13 mouse cellular contexts compared by ENCODE assay signal in genomic region chr10:70740095-70740494, GRCm38 (mm10).
DNase-seq lines count a peak whose midpoint lies in the region.
"Had no signal": no experiment of that assay in that cellular context is flagged by ENCODE, and none has a peak within 500 bp of the region (broad histone marks: within the 10 kb centered on the region; RNA-seq: fewer than 3 reads in every experiment).

No protein-coding gene starts in this region.

- DNase-seq in heart, postnatal 10 days = peak; percentile 7 to 20
- no peak for DNase-seq in heart, embryonic 10.5 days (ENCODE audit: low spot score)
- peak; percentile 96 for DNase-seq in retina, postnatal 1 day
- no peak for DNase-seq in retina, embryonic 14.5 days (ENCODE audit: low spot score)
- peak; percentile 32 to 84 for DNase-seq in adrenal gland, adult (ENCODE audit: inconsistent age in 2 of 2, low spot score in 1 of 2)
- peak; percentile 66 for DNase-seq in telencephalon, adult 2 months (ENCODE audit: low read depth, low spot score)
- DNase-seq in urinary bladder, postnatal 36 days (ENCODE audit: low spot score in 2 of 2) = no peak
- DNase-seq: cerebellum, adult 11 months; spleen, adult 18-20 months had no signal

- intact Hi-C loops in heart, postnatal 10 days (cut with DNase I) = no loop called here

- no peaks in the 10 kb centered on the region for H3K9me3 ChIP-seq in heart, embryonic 10.5 days
- H3K9me3 ChIP-seq: forebrain, embryonic 10.5 days; limb, embryonic 12.5 days; neural tube, embryonic 12.5 days had no signal

- WGBS in heart, embryonic 10.5 days = 54% methylated on average over 4 of the region's 4 CpGs

- no peaks in the 10 kb centered on the region for H3K27me3 ChIP-seq in heart, embryonic 10.5 days (ENCODE audit: insufficient read depth, poor library complexity, severe bottlenecking)
- H3K27me3 ChIP-seq: limb, embryonic 12.5 days; neural tube, embryonic 12.5 days had no signal

- no peaks in the 10 kb centered on the region for H3K4me1 ChIP-seq in heart, embryonic 10.5 days
- H3K4me1 ChIP-seq: forebrain, embryonic 10.5 days; limb, embryonic 12.5 days; neural tube, embryonic 12.5 days had no signal

- no peak overlapping the region for H3K27ac ChIP-seq in heart, embryonic 10.5 days
- H3K27ac ChIP-seq: forebrain, embryonic 10.5 days; hindbrain, embryonic 14.5 days; limb, embryonic 12.5 days; neural tube, embryonic 12.5 days had no signal

- H3K4me3 ChIP-seq in heart, embryonic 10.5 days = no peak overlapping the region
- H3K4me3 ChIP-seq: forebrain, embryonic 10.5 days; limb, embryonic 12.5 days; neural tube, embryonic 12.5 days had no signal

- no peaks in the 10 kb centered on the region for H3K36me3 ChIP-seq in heart, embryonic 10.5 days
- H3K36me3 ChIP-seq: forebrain, embryonic 10.5 days; limb, embryonic 12.5 days; neural tube, embryonic 12.5 days had no signal

Comparison
In these comparisons a context has a peak if more than half of its experiments do, and no peak if none do; other contexts are left out.
1. DNase-seq: peak in heart, postnatal 10 days (2 of 2), retina, postnatal 1 day (single experiment), adrenal gland, adult (2 of 2) and telencephalon, adult 2 months (single experiment); none in heart, embryonic 10.5 days (single experiment), retina, embryonic 14.5 days (single experiment) and urinary bladder, postnatal 36 days (0 of 2).